Mouse (Mus musculus) kidney, adult 2 months (tissue): ENCODE measurements around the gene Btnl10.
A peak's percentile ranks its signal among the peaks of the same experiment; 100 is the strongest.

ENCODE experiments used
- CTCF ChIP-seq: fragments of 200-500 bp; conservative IDR thresholded peaks from 2 replicates; pipeline ENCODE4 v1.5.1; 2011; ENCODE audit warnings: low read depth, mild to moderate bottlenecking, control low read depth, low read length, moderate library complexity, mixed read lengths; ENCODE audit not compliant: insufficient read depth, insufficient read length
- POLR2A ChIP-seq: fragments of 200-500 bp; IDR thresholded peaks from one replicate; pipeline ENCODE4 v1.6.1; 2011; ENCODE audit warnings: low read depth, low read length, control low read depth

- TF ChIP-seq CTCF (0 out of 2 replicates have a peak, but pooled peaks have one; percentile 1), POLR2A (peak; percentile 79)
Observed at GRCm38 (mm10) chr11:58938322-58939087, 20.8 kb downstream of the Btnl10 start, which contains the start of gene Rnf187.
